In genomic region chr2:9433110-9433940, GRCm38 (mm10) we compare ENCODE assay signal across 11 mouse cellular contexts.
DNase-seq lines count a peak whose midpoint lies in the region; ATAC-seq lines count a peak whose summit lies in the region.
"Had no signal": no experiment of that assay in that cellular context is flagged by ENCODE, and none has a peak within 500 bp of the region (broad histone marks: within the 10 kb centered on the region; RNA-seq: fewer than 3 reads in every experiment).

No protein-coding gene starts in this region.

- H3K27ac ChIP-seq in heart, embryonic 13.5 days (replicated peaks) = no peak overlapping the region
- H3K27ac ChIP-seq in lung, embryonic 15.5 days = no peak overlapping the region
- peak overlapping the region; percentile 79 for H3K27ac ChIP-seq in midbrain, embryonic 15.5 days
- H3K27ac ChIP-seq: limb, embryonic 12.5 days had no signal

- intact Hi-C loops in heart, postnatal 36 days (cut with DNase I) = no loop called here

- H3K4me1 ChIP-seq in heart, embryonic 13.5 days = no peaks in the 10 kb centered on the region
- no peaks in the 10 kb centered on the region for H3K4me1 ChIP-seq in lung, embryonic 15.5 days
- peaks cover 24% of the 10 kb centered on the region for H3K4me1 ChIP-seq in midbrain, embryonic 15.5 days
- H3K4me1 ChIP-seq: limb, embryonic 12.5 days had no signal

- H3K36me3 ChIP-seq in heart, embryonic 13.5 days = no peaks in the 10 kb centered on the region
- no peaks in the 10 kb centered on the region for H3K36me3 ChIP-seq in lung, embryonic 15.5 days
- H3K36me3 ChIP-seq in midbrain, embryonic 15.5 days (replicated peaks) = no peaks in the 10 kb centered on the region
- H3K36me3 ChIP-seq: limb, embryonic 12.5 days had no signal

- DNase-seq in heart, postnatal 36 days = no peak
- DNase-seq in lung, adult 18-20 months = no peak
- DNase-seq in heart, postnatal 4 days = peak; percentile 5
- no peak for DNase-seq in thymus, adult 18-20 months
- DNase-seq in frontal cortex, postnatal 14 days (ENCODE audit: low spot score in 2 of 2) = no peak
- DNase-seq: cerebellum, adult 2 months had no signal

- 17% methylated on average over 17 of the region's 17 CpGs for WGBS in heart, embryonic 13.5 days
- 17% methylated on average over 17 of the region's 17 CpGs for WGBS in lung, embryonic 15.5 days
- 15% methylated on average over 17 of the region's 17 CpGs for WGBS in midbrain, embryonic 15.5 days

- H3K4me3 ChIP-seq in heart, embryonic 13.5 days = no peak overlapping the region
- no peak overlapping the region for H3K4me3 ChIP-seq in lung, embryonic 15.5 days
- peak overlapping the region; percentile 18; the same call in 1 of the 2 replicates for H3K4me3 ChIP-seq in midbrain, embryonic 15.5 days
- H3K4me3 ChIP-seq: limb, embryonic 12.5 days had no signal

- no peak overlapping the region for H3K9ac ChIP-seq in heart, embryonic 13.5 days
- H3K9ac ChIP-seq in lung, embryonic 15.5 days = no peak overlapping the region
- H3K9ac ChIP-seq in midbrain, embryonic 15.5 days = no peak overlapping the region
- H3K9ac ChIP-seq: limb, embryonic 12.5 days had no signal

- peak overlapping the region; percentile 55 for H3K4me2 ChIP-seq in heart, embryonic 13.5 days
- 0 out of 2 replicates have a peak overlapping the region, but pooled peaks have one; percentile 2 for H3K4me2 ChIP-seq in lung, embryonic 15.5 days
- peak overlapping the region; percentile 35 for H3K4me2 ChIP-seq in midbrain, embryonic 15.5 days
- H3K4me2 ChIP-seq: limb, embryonic 12.5 days had no signal

- H3K27me3 ChIP-seq in heart, embryonic 13.5 days (replicated peaks) = peaks cover 11% of the 10 kb centered on the region; the same call in 1 of the 2 replicates
- H3K27me3 ChIP-seq in lung, embryonic 15.5 days = no peaks in the 10 kb centered on the region
- no peaks in the 10 kb centered on the region for H3K27me3 ChIP-seq in midbrain, embryonic 15.5 days (replicated peaks)
- H3K27me3 ChIP-seq: CH12.LX had no signal

- no peaks in the 10 kb centered on the region for H3K9me3 ChIP-seq in heart, embryonic 13.5 days
- no peaks in the 10 kb centered on the region for H3K9me3 ChIP-seq in lung, embryonic 15.5 days
- H3K9me3 ChIP-seq in midbrain, embryonic 15.5 days = no peaks in the 10 kb centered on the region
- H3K9me3 ChIP-seq: limb, embryonic 12.5 days had no signal

- no peak for ATAC-seq in heart, embryonic 13.5 days (ENCODE audit: extremely low read depth, insufficient number of reproducible peaks, low FRiP score, low TSS enrichment)
- ATAC-seq in lung, embryonic 15.5 days (ENCODE audit: borderline replicate concordance, extremely low read depth, low FRiP score, low TSS enrichment) = no peak
- ATAC-seq in midbrain, embryonic 15.5 days (replicated peaks) = peak; percentile 81

Comparison
In these comparisons a context has a peak if more than half of its experiments do, and no peak if none do; other contexts are left out.
1. H3K4me2 ChIP-seq: peak in every context shown above with its lines; median percentile 55 in heart, embryonic 13.5 days; 35 in midbrain, embryonic 15.5 days; 2 in lung, embryonic 15.5 days.